Mouse (Mus musculus) limb, embryonic 15.5 days (tissue): ENCODE data around the gene Tnfrsf19. TPM values are rescaled to one million over a fixed set of nuclear protein-coding genes. Genes with fewer than 3 reads are reported as not detected.
A peak's percentile ranks its signal among the peaks of the same experiment; 100 is the strongest.

ENCODE experiments used
- ATAC-seq: fragments of 200-750 bp; cut with Nextera tagmentation; 2 replicates; pipeline ENCODE4 v1.8.0; 2017; ENCODE audit warnings: low read depth, moderate TSS enrichment; ENCODE audit not compliant: insufficient number of reproducible peaks, low FRiP score, low TSS enrichment
- H3K27ac ChIP-seq: fragments of 300-500 bp; sonication (generic); 2 replicates; pipeline ENCODE4 v1.5.1; 2015; ENCODE audit warnings: moderate library complexity, mild to moderate bottlenecking, inconsistent platforms
- H3K27me3 ChIP-seq: fragments of 300-500 bp; sonication (generic); 2 replicates; pipeline ENCODE4 v1.6.1; 2015; ENCODE audit warnings: inconsistent platforms
- H3K36me3 ChIP-seq: fragments of 300-500 bp; sonication (generic); 2 replicates; pipeline ENCODE4 v1.6.1; 2015; ENCODE audit warnings: inconsistent platforms
- H3K4me1 ChIP-seq: fragments of 300-500 bp; sonication (generic); 2 replicates; pipeline ENCODE4 v1.6.1; 2015; ENCODE audit warnings: inconsistent platforms
- H3K4me2 ChIP-seq: fragments of 300-500 bp; sonication (generic); 2 replicates; pipeline ENCODE4 v1.6.1; 2015; ENCODE audit warnings: mild to moderate bottlenecking, inconsistent platforms
- H3K4me3 ChIP-seq: fragments of 300-500 bp; sonication (generic); 2 replicates; pipeline ENCODE4 v1.5.1; 2015; ENCODE audit warnings: mild to moderate bottlenecking, inconsistent platforms
- H3K9ac ChIP-seq: fragments of 300-500 bp; sonication (generic); 2 replicates; pipeline ENCODE4 v1.6.1; 2015; ENCODE audit warnings: inconsistent platforms
- H3K9me3 ChIP-seq: fragments of 300-500 bp; sonication (generic); 2 replicates; pipeline ENCODE4 v1.6.1; 2016; ENCODE audit warnings: inconsistent platforms
- WGBS: fragments of 180-500 bp; shearing (Covaris S2); methylation state at CpG from one replicate; pipeline ENCODE4 v1.1.7; 2015; 5-methylcytosine and 5-hydroxymethylcytosine counted together
- polyA plus RNA-seq: library from polyadenylated mRNA; unstranded; fragments of >200 nt; fragmentation: Nextera tagmentation; extraction: Ambion mirVana; gene quantifications from 2 replicates; pipeline ENCODE4 v1.2.1, GENCODE M21; 2015

Gene Tnfrsf19
- polyA plus RNA-seq, 1 experiment from 2014 or later = 63.3 TPM

- ATAC-seq = no peak
- Histone ChIP-seq H3K36me3 (0 out of 2 replicates have a peak, but pooled peaks cover 5% of the 10 kb centered on the region), H3K27me3 (no peaks in the 10 kb centered on the region), H3K27ac (no peak overlapping the region), H3K4me3 (no peak overlapping the region), H3K9ac (no peak overlapping the region), H3K4me2 (no peak overlapping the region), H3K9me3 (no peaks in the 10 kb centered on the region), H3K4me1 (peaks cover 10% of the 10 kb centered on the region; the same call in 1 of the 2 replicates)
- WGBS = 59% methylated on average over 1 of the region's 1 CpGs
These were observed 26.4 kb downstream of the Tnfrsf19 start for GRCm38 (mm10) chr14:61019880-61020279.

DNA sequence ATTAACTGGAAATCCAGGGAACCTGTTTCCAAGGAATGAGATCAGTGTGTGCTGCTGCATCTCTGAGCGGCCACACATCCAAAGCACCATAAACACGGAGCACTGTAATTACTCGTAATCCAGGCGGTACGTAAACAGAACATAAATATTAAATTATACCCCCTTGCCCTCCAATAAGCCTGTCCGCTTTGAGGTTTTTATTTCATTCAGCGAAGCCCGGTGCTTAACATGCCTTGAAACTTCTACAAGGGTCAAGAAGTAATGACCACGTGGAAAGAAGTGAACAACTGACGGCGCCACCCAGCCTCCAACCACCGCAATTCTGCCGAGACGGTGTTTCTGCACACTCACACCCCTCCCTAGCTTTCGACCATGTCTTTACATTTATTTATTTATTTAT, 31.7 kb downstream of the Tnfrsf19 start:
- Histone ChIP-seq H3K4me1 (peaks cover 29% of the 10 kb centered on the region), H3K36me3 (no peaks in the 10 kb centered on the region), H3K27ac (no peak overlapping the region), H3K4me3 (no peak overlapping the region), H3K9me3 (no peaks in the 10 kb centered on the region), H3K4me2 (no peak overlapping the region), H3K27me3 (no peaks in the 10 kb centered on the region), H3K9ac (no peak overlapping the region)
- peak; percentile 7; the same call in 1 of the 2 replicates for ATAC-seq
- 36% methylated on average over 15 of the region's 15 CpGs for WGBS

DNA sequence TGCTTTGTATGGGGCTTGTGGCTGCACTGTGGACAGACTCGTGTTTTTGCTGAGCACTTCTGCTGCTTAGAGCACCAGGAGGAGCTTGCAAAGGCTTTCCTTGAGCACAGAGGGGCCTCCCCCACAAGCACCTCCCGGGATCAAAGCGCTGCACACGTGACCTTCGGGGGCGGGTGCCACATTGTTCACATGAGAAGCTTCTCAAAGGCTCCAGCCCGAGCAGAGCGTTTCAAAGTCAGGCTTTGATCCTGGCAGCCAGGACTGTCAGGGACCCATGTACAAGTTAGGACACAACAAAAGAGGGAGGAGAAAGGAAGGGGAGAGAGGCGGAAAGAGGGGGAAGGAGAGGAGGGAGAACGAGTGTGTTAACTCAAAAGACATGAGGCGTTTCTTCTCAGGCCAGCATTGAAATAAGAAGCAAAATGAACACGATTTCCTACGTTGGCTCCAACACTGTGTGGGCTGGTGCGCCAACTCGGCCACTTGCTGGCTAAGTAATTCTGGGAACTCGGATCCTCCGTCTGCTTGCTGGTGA, 33.8 kb downstream of the Tnfrsf19 start:
- no peak overlapping the region for H3K9ac ChIP-seq
- H3K36me3 ChIP-seq = no peaks in the 10 kb centered on the region
- peak overlapping the region; percentile 41 for H3K4me2 ChIP-seq
- ATAC-seq = peak; percentile 52; the same call in 1 of the 2 replicates
- peak overlapping the region; percentile 74 for H3K27ac ChIP-seq
- 2% methylated on average over 17 of the region's 17 CpGs for WGBS
- H3K4me3 ChIP-seq = peak overlapping the region; percentile 27
- peaks cover 25% of the 10 kb centered on the region for H3K4me1 ChIP-seq
- no peaks in the 10 kb centered on the region for H3K27me3 ChIP-seq
- H3K9me3 ChIP-seq = no peaks in the 10 kb centered on the region

DNA sequence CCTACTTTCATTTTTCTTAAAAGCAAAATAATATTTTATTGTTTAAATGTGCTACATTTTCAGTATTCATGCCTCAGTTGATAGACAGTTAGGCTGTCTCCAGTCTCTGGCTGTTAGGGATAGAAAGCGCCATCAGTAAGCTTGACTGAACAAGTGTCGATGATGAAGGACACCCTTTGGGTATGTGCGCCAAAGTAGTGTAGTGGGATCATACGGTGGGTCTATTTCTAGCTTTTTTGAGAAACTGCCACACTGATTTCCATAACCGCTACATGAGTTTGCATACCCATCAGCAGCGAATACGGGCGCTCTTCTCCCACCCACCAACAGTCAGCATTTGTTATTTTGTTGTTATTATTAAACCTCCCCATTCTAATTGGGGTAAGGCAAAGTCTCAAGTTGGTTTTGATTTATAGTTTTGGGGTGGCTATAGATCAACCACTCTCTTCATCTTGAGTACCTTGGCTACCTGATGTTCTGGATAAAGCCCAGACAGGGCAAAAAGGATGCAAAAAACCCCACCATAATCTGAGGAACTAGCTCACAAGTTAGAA, 34.6 kb downstream of the Tnfrsf19 start:
- ATAC-seq = no peak
- H3K4me1 ChIP-seq = peaks cover 19% of the 10 kb centered on the region
- 94% methylated on average over 8 of the region's 8 CpGs for WGBS
- no peak overlapping the region for H3K9ac ChIP-seq
- H3K27me3 ChIP-seq = no peaks in the 10 kb centered on the region
- peak overlapping the region; percentile 74; the same call in 1 of the 2 replicates for H3K27ac ChIP-seq
- H3K4me2 ChIP-seq = no peak overlapping the region
- no peak overlapping the region for H3K4me3 ChIP-seq
- H3K36me3 ChIP-seq = no peaks in the 10 kb centered on the region
- no peaks in the 10 kb centered on the region for H3K9me3 ChIP-seq

DNA sequence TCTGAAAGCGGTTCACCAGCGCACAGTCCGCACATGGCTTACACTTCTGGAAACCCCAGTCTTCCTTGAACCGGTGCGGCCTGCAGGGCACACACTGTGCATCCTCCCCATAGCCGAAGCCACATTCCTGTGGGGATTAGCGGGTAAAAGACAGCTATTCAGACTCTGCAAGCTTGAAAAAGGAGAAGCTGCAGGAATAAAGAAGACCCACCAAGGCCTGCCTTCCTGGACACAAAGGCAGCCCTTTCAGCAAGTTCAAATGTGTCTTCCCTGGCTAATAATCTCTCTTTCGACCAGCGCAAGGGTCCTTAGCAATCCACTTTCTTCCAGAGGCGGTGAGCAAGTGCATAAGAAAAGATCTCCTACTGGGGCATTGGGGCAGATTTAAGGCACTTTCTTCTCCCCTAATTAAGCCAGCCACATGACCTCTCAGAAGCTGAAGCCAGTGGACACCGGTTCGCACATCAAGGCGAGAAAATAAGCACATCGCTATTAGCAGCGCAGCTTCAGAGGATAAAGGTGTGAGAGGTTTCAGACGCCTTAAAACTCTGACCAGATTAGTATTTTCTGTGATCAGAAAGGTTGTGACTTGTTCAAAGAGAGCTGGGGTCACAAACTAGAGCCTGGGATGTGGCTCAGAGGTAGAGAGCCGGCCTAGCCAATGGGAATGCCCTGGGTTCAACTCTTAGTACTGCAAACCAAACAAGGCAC, 41.0 kb downstream of the Tnfrsf19 start:
- no peak overlapping the region for H3K27ac ChIP-seq

GRCm38 (mm10) chr14:61003676-61004075, 42.6 kb downstream of the Tnfrsf19 start:
- Histone ChIP-seq H3K4me3 (no peak overlapping the region), H3K9ac (no peak overlapping the region), H3K4me2 (no peak overlapping the region), H3K4me1 (peaks cover 4% of the 10 kb centered on the region; the same call in 1 of the 2 replicates), H3K27ac (no peak overlapping the region), H3K36me3 (no peaks in the 10 kb centered on the region), H3K27me3 (no peaks in the 10 kb centered on the region), H3K9me3 (no peaks in the 10 kb centered on the region)
- ATAC-seq = no peak
- 88% methylated on average over 6 of the region's 6 CpGs for WGBS

More for the DNA sequence above, 41.0 kb downstream of the Tnfrsf19 start:
- no peak for ATAC-seq
- Histone ChIP-seq H3K9ac (no peak overlapping the region), H3K36me3 (no peaks in the 10 kb centered on the region), H3K4me3 (no peak overlapping the region), H3K4me1 (peaks cover 4% of the 10 kb centered on the region; the same call in 1 of the 2 replicates), H3K4me2 (no peak overlapping the region), H3K27me3 (no peaks in the 10 kb centered on the region), H3K9me3 (no peaks in the 10 kb centered on the region)
- WGBS = 43% methylated on average over 17 of the region's 17 CpGs

DNA sequence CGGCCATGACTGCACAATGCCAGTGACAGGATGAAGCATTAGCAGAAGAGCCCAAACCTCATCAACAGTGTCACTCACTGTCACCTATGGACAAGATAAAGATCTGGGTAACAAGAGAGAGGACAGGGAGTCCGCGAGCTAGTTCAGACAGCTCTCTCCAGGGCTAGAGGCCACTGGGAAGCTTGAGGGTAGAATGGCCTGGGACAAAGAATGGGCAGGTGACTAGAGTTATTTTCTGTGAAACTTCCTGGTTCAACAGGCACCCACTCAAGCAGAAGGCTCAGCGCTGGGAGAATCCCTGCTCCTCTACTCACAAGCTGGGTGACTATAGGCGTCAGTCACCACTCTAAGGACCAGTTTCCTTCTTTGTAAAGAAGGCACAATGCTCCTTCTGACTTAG, 46.2 kb downstream of the Tnfrsf19 start:
- Histone ChIP-seq H3K9ac (no peak overlapping the region), H3K27ac (no peak overlapping the region), H3K9me3 (no peaks in the 10 kb centered on the region), H3K27me3 (no peaks in the 10 kb centered on the region), H3K4me1 (peaks cover 8% of the 10 kb centered on the region; the same call in 1 of the 2 replicates), H3K4me3 (no peak overlapping the region), H3K4me2 (no peak overlapping the region), H3K36me3 (no peaks in the 10 kb centered on the region)
- ATAC-seq = no peak
- 91% methylated on average over 5 of the region's 5 CpGs for WGBS

DNA sequence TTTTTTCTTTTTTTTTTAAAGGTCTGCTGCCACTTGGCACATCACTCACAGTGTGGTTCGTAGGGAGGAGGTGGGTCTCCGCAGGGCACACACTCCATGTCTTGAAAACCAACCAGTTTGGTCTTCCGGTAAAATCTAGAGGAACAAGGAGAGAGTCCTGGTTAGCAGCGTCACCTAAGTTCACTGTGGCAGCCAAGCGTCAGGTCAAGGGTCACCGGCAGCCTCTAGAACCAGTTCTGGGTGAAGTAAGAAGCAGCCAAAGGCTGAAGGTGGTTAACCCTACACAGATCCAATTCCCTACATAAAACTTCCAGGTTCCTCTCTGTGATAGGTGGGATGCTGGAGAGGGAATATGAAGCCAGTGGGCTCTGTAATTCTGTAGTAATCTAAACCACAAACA, 49.7 kb downstream of the Tnfrsf19 start:
- H3K9me3 ChIP-seq = no peaks in the 10 kb centered on the region
- H3K36me3 ChIP-seq = no peaks in the 10 kb centered on the region
- WGBS = 84% methylated on average over 6 of the region's 6 CpGs
- no peak overlapping the region for H3K4me3 ChIP-seq
- H3K4me2 ChIP-seq = no peak overlapping the region
- peaks cover 13% of the 10 kb centered on the region; the same call in 1 of the 2 replicates for H3K4me1 ChIP-seq
- no peak for ATAC-seq
- no peaks in the 10 kb centered on the region for H3K27me3 ChIP-seq
- no peak overlapping the region for H3K9ac ChIP-seq
- no peak overlapping the region for H3K27ac ChIP-seq

- ATAC-seq = no peak
- Histone ChIP-seq H3K9me3 (no peaks in the 10 kb centered on the region), H3K9ac (no peak overlapping the region), H3K4me2 (no peak overlapping the region), H3K36me3 (no peaks in the 10 kb centered on the region), H3K4me1 (peaks cover 18% of the 10 kb centered on the region; the same call in 1 of the 2 replicates), H3K27me3 (no peaks in the 10 kb centered on the region), H3K27ac (no peak overlapping the region), H3K4me3 (no peak overlapping the region)
- 65% methylated on average over 10 of the region's 10 CpGs for WGBS
These were observed 52.8 kb downstream of the Tnfrsf19 start for GRCm38 (mm10) chr14:60993506-60993905.

DNA sequence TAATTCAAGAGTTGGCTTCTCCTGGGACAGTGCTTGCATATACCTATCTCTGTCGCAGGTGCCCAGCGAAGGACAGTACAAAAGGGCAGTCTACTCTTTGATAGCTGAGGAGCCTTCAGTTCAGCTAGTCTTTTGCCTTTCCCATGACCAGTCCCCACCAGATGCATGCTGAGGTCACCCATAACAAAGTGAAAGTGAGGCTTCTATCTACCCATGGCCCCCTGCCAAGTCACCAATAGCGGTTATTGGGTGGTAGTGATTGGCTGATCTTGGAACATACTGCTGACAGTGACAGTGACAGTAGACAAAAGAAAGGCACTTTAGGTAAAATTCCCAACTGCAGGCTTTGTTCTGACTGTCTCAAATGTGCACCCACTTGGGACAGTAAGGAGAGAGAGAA, 53.2 kb downstream of the Tnfrsf19 start:
- Histone ChIP-seq H3K27me3 (no peaks in the 10 kb centered on the region), H3K4me2 (no peak overlapping the region), H3K36me3 (no peaks in the 10 kb centered on the region), H3K4me3 (no peak overlapping the region), H3K9ac (no peak overlapping the region), H3K4me1 (peaks cover 22% of the 10 kb centered on the region; the same call in 1 of the 2 replicates), H3K9me3 (no peaks in the 10 kb centered on the region), H3K27ac (no peak overlapping the region)
- ATAC-seq = no peak
- 93% methylated on average over 3 of the region's 3 CpGs for WGBS

- H3K9ac ChIP-seq = no peak overlapping the region
- no peak for ATAC-seq
- H3K4me2 ChIP-seq = no peak overlapping the region
- 79% methylated on average over 4 of the region's 4 CpGs for WGBS
- H3K9me3 ChIP-seq = no peaks in the 10 kb centered on the region
- H3K4me1 ChIP-seq = peaks cover 22% of the 10 kb centered on the region; the same call in 1 of the 2 replicates
- no peak overlapping the region for H3K27ac ChIP-seq
- H3K36me3 ChIP-seq = no peaks in the 10 kb centered on the region
- H3K4me3 ChIP-seq = no peak overlapping the region
- no peaks in the 10 kb centered on the region for H3K27me3 ChIP-seq
These were observed 54.1 kb downstream of the Tnfrsf19 start for GRCm38 (mm10) chr14:60992144-60992543.

GRCm38 (mm10) chr14:60988228-60988627, 58.1 kb downstream of the Tnfrsf19 start:
- no peak overlapping the region for H3K4me2 ChIP-seq
- no peak overlapping the region for H3K4me3 ChIP-seq
- no peak for ATAC-seq
- peaks cover 24% of the 10 kb centered on the region; the same call in 1 of the 2 replicates for H3K4me1 ChIP-seq
- H3K27ac ChIP-seq = peak overlapping the region; percentile 38
- H3K9ac ChIP-seq = no peak overlapping the region
- H3K27me3 ChIP-seq = no peaks in the 10 kb centered on the region
- no peaks in the 10 kb centered on the region for H3K36me3 ChIP-seq
- H3K9me3 ChIP-seq = no peaks in the 10 kb centered on the region
- WGBS = 40% methylated on average over 6 of the region's 6 CpGs
